Mouse (Mus musculus): ENCODE data around the gene Tet2. TPM values are rescaled to one million over a fixed set of nuclear protein-coding genes. Genes with fewer than 3 reads are reported as not detected.
"Not testable (repeated sequence)": the region's sequence is repeated elsewhere in the genome, so short reads cannot be mapped to it uniquely, and the experiment has no call there.

Gene Tet2
- total RNA-seq, 2 experiments from 2014 or later, result 68.7 TPM

DNA sequence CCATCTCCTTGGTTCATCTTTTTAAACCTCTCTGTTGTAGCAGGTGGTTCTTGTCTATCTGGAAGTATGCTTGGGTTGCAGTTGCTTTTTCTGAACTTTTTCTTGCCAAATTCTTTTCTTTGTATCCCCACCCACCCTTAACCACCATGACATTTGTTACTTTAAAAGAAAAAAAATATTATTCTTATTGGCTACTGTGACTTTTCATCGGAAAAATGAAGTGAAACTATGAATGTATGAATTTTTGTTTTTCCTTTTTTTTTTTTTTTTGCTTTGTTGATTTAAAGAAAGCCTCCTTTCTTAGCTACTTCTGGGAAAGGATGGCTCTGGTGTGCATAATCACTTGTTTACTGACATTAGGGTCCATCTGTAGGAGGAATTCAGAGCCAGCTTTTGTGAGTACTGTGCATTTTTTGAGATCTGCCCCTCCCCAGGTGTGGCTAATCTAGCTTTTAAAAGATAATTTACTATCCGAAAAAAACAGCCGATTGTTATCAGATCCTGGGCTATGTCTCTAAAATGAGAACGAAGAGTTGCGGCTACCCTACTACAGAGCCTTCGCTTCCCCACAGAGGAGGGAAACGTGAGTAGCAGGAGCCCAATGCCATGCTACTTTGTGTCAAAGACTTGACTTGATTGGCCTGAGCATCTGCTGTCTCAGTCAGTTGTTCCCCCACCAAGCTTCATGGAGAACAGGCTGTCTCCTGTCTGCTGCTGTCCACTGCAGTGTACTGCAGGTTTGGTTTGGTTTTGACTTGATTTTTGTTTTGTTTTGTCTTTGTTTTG lies 4.6 kb upstream of the Tet2 start:
- no peak for ATAC-seq (ENCODE audit: poor library complexity, severe bottlenecking)

DNA sequence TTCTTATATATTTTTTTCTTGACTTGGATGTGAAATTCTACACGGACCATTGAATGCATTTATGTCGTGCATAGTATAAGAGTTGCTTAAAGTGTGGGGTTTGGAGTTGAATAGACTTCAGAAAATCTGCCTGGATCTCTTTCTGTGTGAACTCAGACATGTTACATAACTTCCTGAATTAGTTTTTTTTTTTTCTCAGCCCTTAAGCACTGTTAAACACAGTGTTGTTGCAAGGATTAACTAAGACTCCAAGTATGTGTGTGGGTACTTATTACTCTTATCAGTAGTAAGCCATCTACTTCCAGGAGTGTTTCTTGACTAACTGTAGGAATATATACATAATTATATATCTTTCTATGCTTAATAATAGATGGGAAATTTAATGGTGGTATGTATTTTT lies 3.7 kb upstream of the Tet2 start:
- ATAC-seq (ENCODE audit: poor library complexity, severe bottlenecking), result no peak

DNA sequence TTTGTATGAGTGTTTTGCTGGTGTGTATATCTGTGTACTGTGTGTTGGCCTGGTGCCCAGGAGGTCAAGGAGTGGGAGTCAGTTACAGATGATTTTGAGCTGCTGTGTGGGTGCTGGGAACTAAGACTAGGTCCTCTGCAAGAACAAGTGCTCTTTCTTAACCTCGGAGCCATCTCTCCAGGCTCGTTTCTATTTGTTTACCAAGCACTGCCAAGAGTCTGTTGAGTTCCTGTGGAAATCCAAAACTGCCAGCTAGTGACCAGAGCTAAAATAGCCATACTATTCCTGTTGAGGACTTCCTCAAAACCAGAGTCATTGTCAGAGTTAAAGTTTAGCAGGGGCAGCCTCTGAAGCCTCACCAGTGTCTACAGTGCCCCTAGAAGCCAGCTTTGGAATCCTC lies 1.9 kb upstream of the Tet2 start:
- no peak for ATAC-seq (ENCODE audit: poor library complexity, severe bottlenecking)

DNA sequence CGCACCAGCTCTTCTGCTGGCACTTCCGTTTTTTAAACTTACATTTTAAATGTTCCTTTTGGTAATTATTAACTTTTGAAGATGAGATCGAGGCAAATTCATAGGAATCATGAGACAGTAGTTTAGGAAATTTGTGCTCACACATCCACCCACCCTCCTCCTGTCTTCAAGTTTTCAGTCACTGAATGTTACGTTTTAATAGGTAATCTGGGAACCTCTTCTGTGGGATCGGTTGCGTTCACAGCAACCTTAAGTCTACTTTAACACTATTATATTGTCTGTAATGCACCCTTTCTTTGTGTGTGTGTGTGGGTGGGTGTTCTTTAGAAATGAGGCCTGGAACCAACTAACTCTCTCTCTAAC lies 346 bp upstream of the Tet2 start:
- ATAC-seq (ENCODE audit: poor library complexity, severe bottlenecking), result no peak

DNA sequence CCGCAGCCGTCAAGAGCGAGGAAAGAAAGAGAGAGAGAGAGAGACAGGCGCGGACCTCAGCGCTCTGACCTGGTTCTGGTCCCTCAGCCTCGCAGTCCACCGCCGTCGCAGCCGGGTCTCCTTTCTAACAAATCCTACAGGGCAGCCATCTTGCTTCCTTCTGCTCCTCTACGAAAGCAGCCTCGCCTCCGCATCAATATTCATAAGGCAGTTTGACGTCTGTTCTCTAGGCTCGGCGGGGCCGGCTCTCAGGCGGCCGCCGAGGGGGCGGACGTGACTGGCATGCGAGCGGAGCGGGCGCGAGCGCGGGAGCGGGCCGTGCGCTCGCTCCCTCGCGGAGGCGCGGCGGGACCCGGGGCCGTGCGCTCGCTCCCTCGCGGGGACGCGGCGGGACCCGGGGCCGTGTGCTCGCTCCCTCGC lies 798 bp downstream of the Tet2 start:
- ATAC-seq (ENCODE audit: poor library complexity, severe bottlenecking), result peak; percentile 76

DNA sequence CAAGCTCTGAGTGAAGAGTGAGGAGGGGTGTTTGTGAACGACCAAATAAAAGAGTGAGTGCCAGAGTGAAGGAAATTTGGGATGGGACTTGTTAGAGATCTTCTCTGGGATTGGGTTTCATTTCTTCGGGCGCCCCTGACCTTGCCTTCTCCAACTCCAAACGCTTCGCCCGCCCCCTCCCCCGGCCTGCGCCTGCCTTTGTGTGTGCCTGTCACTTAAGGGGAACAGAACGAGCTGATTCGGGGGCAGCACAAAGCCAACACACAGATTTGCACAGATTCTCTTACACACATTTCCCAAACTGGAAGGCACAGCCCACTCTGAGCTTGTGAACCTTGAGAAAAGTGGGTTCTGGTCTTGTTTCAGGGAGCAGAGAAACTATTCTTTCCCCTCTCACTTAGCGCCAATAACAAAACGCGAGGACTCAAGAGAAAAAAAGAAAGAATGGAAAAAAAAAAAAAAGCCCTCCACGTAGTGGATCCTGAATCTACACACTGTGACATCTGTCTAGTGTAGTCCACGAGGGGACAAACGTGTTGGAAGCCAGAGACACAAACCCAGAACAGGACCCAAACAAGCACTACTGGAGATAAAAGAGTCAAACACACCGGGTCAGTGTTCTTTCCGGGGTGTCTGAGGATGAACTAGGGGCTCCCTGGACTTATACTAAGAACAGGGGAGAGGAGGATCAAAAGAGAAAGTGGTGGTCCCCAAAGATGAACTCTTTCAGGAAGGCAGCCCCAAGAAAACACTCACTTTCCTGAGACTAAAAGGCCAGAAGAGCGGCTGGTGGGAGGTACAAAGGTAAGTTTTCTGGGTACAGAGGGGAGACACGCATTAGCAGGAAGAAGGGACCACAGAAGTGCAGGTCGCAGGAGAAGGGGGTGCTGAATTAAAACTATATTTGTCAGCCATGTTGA lies 1.6 kb downstream of the Tet2 start:
- ATAC-seq (ENCODE audit: poor library complexity, severe bottlenecking), result no peak

DNA sequence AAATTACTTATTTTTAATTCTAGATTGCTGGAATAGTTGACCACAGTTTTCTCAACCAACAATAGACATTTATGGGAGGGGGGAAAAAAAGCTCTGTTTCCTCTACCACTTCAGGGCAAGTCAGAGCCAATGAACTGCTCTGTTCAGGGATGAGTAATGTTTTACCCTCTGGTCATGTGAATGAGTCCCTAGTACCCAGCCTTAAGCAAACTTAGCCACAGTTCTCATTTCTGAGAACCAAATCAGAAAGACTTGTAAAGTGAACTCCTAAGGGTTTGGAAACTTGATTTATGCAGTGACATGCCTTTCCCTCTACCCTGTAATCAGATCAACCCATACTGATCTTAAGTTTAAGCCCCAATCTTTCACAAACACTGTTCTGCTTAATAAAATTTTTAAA lies 2.9 kb downstream of the Tet2 start:
- no peak for ATAC-seq (ENCODE audit: poor library complexity, severe bottlenecking)

DNA sequence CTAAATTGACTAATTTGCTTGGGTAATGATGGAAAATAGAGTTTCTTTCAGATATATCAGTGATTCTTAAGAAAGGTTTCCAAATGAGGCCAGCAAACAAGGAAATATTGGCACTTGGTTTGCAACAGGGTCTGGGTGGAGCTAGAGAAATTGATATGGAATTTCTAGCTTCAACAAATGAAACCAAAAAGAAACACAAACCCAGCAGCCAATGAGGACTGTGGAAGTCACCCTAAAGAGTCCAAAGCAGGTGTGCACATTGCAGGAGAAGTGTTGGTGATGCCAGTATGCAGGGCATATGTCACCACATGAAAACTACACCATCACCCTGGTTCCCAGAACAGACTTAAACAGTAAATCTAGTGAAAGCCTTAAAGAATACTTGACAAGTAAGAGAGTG lies 3.9 kb downstream of the Tet2 start:
- no peak for ATAC-seq (ENCODE audit: poor library complexity, severe bottlenecking)

DNA sequence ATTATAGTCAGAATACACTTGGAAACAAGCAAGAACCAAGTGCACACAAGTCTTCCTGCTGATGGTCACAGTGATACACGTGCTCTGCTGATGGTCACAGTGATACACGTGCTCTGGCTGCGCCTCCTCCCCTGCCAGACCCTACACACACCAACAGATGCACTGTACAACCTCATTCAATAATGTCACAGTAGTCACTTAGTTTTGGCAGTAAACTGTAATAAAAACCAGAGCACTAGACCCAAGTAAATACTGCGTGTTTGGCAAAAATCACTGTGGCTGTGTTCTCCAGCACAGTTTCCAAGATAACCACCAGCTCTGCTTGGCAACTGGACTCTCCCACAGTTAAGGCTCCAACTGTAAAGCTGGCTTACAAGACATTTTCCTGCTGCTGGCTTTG lies 4.9 kb downstream of the Tet2 start:
- ATAC-seq (ENCODE audit: poor library complexity, severe bottlenecking), result no peak

DNA sequence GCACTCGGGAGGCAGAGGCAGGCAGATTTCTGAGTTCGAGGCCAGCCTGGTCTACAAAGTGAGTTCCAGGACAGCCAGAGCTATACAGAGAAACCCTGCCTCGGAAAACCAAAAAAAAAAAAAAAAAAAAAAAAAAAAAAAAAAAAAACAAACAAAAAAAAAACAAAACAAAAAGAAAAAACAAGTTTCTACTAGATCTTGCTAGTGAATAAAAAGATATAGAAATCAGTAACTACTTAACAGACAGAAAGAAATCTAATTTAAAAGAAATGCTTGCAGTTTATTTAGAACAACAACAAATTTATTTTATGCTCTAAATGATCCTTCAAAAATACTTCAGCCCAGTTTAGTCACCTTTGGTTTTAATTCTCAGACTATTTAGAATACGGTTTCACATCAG lies 6.4 kb downstream of the Tet2 start:
- ATAC-seq (ENCODE audit: poor library complexity, severe bottlenecking), result not testable (repeated sequence)

DNA sequence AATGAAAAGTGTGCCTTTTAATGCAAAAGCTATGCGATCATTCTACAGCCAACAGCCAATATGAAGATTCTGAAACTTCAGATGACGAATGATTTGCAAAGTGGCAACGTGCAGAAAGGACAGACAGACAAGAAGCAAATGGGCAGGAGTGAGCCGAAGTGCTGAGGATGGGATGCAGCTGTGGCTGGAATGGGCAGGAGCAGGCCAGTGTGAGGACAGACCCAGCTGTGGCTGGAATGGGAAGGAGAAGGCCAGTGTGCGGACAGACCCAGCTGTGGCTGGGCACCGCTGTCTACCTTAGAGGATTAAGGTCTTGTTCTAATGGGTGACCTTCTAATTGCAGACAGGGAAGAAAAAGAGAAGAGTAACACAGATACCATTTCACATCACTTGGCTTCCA lies 9.3 kb downstream of the Tet2 start:
- ATAC-seq (ENCODE audit: poor library complexity, severe bottlenecking), result no peak

DNA sequence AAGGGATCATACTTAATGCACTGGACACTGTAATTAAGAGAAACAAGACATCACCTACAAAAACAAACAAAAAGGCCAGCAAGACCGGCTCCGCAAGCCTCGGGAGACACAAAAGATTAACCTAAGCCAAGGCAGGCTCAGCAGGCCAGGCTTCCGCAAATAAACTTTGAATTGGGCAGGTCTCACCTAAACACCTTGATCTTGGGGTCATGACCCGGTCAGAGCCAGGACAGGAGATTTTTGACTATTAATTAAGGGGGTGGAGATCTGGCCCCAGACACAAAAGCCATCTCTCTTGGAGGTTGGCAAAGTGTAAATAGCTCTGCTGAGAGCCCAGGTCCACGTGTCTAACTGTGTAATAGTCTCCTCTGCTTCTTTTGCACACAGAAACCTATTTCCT lies 10.9 kb downstream of the Tet2 start:
- ATAC-seq (ENCODE audit: poor library complexity, severe bottlenecking), result no peak

DNA sequence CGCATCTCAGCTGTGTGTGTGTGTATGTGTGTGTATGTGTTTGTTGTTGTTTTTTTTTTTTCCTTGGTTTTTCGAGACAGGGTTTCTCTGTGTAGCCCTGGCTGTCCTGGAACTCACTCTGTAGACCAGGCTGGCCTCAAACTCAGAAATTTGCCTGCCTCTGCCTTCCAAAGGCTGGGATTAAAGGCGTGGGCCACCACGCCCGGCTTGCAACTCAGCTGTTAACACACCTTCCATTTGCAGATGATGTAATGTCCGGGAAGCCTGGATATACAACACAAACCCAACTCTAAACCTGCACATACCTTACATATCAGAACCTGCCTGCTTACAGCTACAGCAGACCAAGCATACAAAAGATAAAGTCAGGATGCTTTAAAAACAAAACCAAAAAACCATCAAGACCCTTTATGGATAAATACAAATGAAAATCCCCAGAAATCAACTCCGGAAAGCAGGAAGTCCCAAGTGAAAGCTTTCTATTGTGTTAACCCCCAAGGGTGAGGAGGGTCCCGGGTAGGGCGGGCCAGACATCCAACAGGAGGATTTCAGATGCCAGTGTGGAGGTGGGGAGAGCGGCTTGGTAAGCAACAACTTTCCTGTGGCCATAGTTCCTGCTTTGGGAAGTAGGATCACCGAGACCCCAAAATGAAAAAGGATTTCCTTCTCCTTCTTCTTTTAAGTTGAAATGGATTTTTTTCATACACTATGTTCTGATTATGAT lies 11.5 kb downstream of the Tet2 start:
- no peak for ATAC-seq (ENCODE audit: poor library complexity, severe bottlenecking)

DNA sequence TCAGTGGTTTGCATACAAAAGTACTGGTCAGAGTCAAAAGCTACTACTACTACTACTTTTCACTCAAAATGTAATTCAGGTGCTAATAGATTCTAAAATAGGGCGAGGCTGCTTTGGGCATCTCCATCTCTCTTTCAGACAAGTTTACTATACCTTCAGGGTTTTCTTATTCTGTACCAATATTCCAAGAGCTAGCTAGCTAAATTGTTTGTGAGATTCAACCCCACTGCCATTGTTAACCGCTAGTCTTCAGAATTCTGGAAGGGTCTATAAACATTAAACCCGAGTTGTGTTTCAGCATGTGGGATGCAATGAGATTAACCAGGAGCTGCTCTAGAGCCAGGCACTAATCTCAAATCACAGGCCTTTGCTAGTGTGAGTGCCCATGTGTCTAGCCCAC lies 12.1 kb downstream of the Tet2 start:
- peak; percentile 28; the same call in 1 of the 2 replicates for ATAC-seq (ENCODE audit: poor library complexity, severe bottlenecking)

DNA sequence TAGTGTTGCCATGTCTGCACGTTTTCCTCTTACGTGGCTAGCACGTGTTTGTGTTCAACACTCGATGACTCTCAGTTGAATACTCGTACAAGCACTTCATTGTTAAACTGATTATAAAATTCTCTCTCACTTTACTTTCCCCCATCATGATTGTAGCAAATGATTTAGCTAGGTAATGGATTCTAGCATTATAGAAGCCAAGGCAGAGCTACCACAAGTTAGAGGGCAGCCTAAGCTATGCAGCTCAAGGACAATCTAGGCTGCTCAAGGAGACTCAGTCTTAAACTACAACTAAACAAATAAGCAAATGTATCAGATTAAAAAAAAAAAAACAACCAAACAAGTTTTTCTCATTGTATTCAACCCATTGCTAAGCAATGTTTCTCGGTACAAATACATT lies 12.7 kb downstream of the Tet2 start:
- no peak for ATAC-seq (ENCODE audit: poor library complexity, severe bottlenecking)

DNA sequence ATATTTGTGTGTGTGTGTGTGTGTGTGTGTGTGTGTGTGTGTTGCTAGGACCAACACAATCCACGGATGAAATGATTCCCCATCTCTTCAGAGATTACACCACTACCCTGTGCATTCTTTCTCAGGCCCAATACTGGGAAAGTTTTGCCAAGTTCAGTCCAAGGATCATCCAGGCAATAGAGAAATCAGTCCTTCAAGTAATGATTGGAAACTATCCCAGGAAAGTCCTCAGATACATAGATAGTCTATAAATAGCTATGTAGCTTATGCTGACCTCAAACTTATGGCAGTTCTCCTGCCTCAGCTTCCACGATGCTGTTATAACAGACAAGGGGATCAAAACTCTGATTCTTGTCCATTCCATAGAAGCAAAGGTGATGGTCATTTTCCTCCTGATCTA lies 13.8 kb downstream of the Tet2 start:
- ATAC-seq (ENCODE audit: poor library complexity, severe bottlenecking), result no peak

DNA sequence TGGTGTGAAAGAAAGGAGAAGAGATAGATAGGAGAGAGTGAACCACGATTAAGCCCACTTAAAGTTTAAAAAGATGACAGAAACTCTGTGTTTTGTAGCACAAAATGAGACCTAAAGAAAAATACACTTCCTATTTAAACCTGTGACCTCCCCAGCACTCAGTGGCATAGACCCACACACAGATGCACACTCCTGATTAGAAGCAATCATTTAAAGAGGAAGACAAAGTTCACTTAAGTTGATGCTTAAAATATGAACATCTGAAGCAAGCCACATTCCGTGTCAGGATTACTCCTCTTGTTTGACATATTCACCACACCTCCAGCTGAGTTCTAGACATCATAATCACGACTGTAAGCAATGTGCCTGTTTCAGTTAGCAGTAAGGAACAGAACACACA lies 14.3 kb downstream of the Tet2 start:
- no peak for ATAC-seq (ENCODE audit: poor library complexity, severe bottlenecking)

DNA sequence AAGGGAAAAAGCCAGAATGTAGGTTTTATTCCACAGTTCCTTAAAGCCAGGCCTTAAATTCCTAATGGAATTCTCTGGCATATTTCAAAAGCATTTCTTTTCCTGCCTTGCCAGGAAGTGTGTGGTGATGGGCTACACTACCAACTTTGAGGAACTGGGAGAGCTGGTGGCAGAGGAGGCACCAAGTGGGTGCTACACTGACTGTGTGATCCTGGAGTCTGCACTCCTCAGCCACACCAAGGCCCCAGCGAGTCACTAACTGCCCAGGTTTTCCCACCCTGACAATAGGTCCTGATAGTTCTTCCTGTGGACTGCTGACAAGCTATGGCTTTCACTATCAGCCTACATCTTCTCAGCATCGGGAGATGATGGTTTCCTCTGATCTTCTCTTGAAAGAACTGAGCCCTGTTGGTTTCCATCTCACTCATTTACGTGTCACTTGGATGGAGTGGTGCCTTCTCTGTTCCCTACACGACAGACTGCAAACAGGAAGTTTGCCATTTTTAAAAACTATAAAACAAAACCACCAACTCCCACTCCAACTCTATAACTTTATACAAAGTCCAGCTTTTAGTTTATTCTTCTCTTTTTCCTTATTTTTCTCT lies 18.7 kb downstream of the Tet2 start:
- peak; percentile 69 for ATAC-seq (ENCODE audit: poor library complexity, severe bottlenecking)

DNA sequence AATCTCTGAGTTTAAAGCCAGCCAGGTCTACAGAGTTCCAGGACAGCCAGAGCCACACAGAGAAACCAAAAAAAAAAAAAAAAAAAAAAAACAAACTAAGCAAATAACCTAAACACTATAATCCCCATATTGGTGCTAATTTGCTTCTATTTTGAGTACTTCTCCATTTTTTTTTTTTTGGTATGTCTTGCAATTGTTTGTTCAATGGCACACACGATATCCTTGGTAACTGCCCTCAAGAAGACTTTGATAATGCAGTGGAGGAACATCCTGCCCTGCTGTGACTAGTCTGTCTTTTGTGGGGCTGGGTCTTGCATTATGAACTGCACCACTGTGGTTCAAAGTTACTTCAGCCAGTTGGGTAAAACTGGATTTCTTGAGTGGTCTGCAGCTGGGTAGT lies 19.4 kb downstream of the Tet2 start:
- peak; percentile 49 for ATAC-seq (ENCODE audit: poor library complexity, severe bottlenecking)

DNA sequence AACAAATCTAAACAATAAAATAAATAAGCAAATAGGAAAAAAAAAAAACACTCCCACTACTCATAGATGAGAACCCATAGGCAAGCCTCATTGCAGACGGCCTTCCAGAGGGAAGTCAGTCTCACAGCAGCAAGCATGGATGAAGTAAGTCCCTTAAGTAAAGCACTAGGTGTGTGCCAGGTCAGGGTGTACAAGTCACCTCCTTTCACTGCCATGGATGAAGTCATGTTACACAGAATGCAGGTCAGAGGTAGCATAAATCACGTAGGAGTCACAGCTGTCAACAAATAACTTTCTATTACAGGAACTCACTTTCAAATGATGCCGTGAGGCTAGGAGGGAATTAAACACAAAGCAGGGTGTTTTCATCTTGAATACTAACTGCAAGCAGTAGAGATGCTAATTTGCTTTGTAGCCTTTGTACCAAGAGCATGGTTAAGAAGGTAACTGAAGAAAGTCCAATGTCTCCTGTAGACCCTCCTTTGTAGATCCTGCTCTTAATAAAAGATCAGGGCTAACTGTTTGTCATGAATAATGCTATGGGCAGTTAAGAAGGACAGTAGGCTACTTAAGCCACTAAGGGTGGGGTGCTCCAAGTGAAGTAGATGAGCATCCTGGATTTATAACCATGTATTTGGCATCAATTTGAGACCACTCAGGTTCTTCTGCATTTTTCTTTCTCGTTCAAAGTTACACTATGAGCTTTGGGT lies 20.4 kb downstream of the Tet2 start:
- no peak for ATAC-seq (ENCODE audit: poor library complexity, severe bottlenecking)
